Mouse (Mus musculus) c-Kit-positive CD71-negative TER-119-negative erythroid progenitor cells, embryonic 14.5 days (primary cell): ENCODE results near the gene Arv1.

Experiments used
- DNase-seq: peaks from one replicate; pipeline ENCODE4 v3.0.0-alpha.2; 2013; ENCODE audit warnings: low read depth

Gene Arv1

DNA sequence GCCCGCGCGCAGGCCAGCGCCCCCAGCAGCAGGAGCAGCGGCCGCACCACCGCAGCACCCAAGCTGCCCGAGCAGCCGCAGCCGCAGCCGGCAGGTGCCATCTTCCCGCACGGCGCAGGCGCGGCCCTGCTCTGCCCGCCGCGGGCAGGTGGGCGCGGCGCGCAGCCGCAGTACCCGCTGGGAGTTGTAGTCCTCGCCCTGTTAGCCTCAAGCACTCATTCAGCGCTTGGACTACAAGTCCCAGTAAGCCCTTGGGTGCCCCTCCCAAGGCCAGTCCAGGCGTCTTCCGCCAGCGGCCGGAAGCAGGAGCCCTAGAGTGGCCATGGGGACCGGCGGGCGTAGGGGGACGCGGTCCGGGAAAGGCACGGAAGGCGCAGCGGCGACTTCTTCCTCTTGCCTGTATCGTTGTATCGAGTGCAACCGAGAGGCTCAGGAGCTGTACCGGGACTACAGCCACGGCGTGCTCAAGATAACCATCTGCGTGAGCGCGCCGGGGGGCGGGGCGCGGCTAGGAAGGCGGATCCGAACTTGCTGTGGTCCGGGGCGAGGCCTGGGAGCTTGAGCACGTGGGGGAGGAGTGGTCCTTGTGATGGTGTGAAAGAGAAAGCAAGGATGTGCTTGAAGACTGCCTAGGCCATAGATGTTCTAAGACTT is at the start of gene Arv1, which contains the start of gene Ttc13:
Gene Arv1, plus strand, starts transcription at position 278 of the 654 bp plus-strand sequence.
Gene Ttc13, minus strand, starts transcription at position 122 of the 654 bp plus-strand sequence.
- peak; percentile 82 for DNase-seq

DNA sequence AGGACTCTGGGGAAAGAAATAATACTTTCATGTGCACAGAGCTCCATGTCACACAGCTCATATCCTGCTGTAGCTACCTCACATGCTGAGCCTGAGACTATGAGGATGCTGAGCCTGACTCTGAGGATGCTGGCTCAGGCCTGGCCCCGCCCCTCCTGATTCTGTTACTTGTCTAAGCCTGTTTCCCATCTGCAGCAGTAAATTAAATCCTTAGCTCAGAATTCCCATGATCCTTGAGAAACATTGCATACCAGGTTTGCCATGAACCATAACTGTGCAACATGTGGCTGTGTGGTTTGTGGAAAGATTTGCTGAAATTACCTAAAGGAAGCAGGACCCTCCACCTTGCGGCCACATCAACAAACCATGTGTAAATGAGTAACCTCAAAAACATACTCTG is 49.6 kb upstream of the Arv1 start:
- DNase-seq: no peak

DNA sequence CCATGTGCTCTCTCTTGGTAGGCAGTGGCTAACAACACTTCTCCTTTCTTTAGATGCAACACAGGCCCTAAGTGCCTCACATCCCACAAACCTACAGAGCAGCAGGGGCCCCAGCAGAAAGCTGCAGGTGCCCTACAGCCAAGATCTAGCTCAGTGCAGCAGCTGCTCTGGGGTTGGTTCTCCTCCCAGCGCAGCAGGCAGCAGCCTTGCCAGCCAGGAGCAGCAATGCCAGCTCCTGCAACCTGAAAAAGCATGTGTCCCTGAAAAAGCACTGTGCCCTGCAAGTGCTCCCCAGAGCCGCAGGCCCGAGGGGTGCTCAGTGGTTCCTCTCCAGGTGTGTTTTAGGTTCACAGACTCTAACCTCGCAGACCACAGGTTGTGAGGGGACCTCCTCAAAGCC is 45.3 kb upstream of the Arv1 start:
- DNase-seq: no peak

DNA sequence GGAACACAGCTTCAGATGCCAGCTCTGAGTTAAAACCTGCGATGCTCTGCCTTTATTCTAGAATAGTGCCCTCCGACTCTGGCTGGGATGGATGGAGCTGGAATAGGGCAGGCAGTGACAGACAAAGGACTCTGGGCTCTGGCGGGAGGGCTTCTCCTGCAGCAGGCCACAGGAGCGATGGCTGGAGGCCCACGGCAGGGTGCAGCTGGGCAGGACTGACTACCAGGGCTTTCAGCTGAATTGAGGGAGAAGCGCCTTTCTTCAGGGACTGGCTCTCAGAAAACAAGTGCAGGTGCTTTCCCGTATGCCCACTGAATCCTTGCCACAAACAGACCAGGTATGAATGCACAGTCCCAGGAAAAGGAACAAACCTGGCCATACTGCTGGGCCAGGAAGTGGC is 44.9 kb upstream of the Arv1 start:
- DNase-seq: no peak

DNA sequence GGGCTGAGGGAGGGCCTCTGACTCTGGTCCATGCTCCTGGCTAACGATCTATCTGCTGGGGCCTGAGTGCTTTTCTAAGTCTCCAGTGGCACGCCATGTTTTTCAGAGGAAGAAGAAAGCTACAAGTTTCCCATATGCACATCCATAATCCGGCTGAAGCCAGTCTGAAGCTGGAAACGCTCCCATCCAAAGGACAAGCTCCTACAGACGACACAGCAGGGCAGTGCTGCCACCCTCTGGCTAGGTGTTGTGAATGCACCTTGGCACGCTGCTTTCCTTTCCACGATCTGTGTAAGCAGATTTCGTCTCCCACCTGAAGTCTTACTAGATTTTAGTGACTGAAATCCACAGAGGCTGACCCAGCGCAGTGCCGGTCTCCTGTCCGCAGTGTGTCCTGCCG is 44.5 kb upstream of the Arv1 start:
- no peak for DNase-seq

DNA sequence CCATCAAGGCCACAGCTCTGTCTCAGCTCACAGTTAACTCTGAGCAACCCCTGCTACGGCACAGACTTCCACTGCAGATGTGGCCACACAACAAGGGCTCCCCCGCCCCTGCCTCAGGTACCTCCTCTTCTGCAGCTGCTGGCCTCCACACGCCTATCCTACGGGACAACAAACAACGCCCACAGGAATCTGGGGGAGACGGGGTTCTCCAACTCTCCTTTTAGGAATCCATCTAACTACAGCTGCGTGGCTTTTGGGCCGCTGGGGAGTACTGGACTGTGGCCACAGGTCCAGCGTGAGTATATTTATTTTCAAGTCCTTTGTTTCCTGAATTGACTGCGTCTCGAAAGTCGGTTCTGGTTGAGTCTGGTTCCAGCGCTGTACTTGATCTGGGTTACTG is 43.7 kb upstream of the Arv1 start:
- DNase-seq: no peak

DNA sequence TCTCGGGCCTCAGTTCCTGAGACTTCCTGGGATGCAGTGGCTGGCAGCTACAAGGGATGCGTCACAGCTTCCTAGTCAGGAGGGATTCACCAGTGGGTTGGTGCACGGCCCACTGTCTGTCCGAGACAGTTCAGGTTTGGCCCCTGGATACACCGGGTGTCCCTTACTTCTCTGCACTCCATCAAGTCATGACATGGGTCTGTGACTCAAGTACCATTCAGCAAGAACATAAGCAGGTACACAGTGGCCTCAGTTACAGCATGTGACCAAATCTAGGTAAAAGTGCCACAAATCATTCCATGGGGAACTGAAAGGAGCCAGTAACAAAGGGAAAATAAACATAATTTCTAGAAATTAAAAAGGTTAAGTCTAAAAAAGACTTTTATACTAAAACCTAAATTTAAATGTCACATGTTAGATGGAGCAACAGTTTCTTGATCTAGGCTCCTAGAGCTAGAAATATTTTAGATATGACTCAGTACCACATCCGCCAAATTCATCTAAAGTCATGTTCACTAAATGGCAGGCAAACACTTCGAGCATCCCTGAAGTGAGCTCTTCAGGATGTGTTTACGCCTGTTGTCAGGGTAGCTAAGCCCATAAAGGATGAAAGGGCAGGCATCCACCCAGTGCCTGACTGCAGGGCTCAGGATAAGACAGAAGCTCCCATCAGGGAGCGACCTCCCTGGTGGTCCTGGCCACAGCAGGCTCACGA is 40.7 kb upstream of the Arv1 start:
- DNase-seq: no peak

DNA sequence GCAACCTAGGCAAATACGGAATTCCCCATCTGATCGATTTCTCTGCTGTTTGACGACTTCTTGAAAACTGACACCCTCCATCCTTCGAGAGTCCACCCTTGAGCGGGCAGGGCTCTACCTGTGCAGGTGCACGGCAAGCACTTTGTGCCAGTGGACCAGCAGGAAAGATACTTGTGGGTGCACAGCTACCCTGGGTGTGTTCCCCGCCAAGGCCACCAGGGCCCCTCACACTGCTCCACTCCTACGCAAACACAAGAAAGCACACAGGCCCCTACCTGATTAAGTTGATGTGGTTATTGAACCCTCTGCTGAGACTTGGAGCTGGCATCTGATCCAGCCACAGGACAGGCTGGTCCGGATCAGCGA is 40.2 kb upstream of the Arv1 start:
- DNase-seq: no peak

DNA sequence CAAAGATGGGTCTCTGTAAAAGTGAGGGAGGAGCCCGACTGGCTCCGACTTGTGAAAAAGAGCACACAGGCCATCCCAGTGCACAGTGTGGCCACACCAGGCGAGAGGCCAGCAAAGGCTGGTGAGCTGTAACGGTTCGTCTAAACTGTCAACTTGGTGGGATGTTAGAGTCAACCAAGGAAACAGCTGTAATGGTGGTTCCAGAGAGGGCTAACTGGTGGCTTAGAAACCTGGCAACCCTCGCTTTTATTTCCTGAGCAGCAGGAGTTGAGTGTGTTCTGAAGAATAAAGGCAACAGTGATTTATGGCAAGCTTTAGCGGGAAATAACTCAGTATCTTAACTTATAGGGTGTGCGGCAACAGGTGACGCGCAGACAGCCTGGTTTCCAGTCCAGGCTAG is 39.7 kb upstream of the Arv1 start:
- no peak for DNase-seq

DNA sequence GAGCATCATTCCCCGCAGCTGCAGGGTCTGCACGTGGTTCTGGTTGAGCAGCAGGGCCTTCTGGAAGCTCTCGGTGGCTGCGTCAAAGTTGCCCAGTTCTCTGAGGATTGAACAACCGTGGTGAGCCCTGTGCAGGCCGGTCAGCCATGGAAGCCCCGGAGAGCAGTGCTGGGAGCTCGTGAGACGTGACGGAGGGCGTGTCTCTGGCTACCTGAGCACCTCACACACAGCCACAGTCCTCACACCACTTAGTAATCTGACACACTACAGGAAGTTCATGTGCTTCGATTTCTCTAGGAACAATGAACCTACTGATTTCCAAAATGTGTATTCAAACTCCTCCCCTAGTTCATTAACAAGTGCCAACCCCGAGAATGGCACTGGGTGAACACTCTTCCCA is 33.0 kb upstream of the Arv1 start:
- no peak for DNase-seq

DNA sequence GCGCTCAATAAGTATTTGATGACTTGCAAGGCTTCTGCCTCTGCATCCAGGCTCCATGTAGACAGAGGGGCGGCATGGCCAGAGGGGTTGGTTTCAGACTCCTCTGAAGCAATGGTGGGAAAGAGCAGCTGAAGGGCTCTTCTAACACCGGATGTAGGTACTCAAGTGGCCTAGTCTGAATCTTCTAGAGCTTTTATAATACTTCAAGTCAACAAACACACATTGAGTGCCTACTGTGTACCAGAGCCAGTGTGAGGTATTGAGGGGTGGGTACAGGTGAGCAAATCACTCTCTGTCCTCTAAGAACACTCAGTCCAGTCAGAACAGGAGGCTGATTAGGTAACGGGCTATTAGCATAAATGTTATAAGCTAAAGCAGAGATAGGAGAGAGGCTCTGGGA is 30.2 kb upstream of the Arv1 start:
- no peak for DNase-seq

DNA sequence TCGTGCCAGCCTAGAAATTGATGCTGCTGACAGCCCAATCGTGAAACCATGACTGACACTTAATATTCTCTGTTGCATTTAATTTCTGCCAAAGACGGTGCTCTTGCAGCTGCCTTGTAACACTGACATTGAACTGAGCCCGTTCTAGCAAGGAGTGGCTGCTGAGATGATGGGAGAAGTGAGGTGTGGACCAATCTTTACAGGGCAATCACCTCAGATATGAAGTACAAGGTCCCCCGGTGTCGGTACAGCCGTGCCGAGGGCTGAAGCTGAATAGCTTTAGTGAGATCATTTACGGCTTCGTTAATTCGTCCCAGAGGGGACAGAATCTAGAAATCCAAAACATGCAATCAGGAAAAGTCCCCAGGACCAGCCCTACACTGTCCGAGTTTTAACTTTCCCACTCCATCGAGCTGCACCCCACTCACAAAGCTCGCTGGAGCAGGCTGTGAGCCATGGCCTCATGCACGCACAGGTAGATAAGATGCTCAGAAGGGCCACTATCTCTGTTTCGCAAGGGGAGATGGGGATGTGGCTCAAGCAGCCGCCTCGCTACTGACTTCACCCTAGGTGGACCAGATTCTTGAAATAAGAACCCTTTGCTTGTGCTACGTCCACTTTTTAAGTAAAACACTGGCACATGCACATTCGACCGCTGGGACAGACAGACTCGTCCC is 26.4 kb upstream of the Arv1 start:
- no peak for DNase-seq

DNA sequence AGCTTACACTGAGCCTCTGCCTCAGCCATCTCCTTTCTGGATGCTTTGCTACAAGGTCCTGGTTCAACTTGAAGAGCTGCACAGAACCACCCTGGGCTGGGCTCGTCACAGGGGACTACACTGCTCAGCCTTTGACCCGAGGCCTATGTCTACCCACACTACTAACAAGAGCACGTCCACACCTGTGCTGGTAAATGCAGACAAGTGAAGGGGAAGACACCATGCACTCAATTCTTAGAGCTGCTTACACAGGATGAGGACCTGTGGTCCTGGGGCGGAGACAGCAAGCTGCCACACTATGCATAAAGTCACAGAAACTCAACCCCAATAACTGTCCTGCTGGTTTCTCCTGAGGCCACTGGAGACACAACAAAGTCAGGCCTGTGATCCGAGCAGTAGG is 21.7 kb upstream of the Arv1 start:
- no peak for DNase-seq

DNA sequence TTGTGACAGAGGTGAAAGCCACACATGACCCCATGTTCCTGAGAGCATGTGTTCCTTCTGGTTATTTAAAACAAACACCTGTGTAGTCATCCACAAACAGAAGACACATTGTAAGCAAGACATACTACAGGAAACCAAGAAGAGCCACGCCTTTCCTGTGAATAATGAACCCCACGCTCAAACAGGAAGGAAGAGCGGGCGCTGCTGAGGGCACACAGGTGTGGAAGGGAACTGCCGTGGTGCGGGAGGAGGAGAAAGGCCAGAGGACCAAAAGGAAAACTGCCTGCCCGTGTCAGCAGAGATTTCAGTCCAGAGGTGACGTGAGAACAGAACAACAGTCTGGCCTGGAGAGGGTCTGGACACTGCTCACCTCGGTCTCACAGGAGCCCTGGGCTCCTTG is 20.9 kb upstream of the Arv1 start:
- DNase-seq: no peak

DNA sequence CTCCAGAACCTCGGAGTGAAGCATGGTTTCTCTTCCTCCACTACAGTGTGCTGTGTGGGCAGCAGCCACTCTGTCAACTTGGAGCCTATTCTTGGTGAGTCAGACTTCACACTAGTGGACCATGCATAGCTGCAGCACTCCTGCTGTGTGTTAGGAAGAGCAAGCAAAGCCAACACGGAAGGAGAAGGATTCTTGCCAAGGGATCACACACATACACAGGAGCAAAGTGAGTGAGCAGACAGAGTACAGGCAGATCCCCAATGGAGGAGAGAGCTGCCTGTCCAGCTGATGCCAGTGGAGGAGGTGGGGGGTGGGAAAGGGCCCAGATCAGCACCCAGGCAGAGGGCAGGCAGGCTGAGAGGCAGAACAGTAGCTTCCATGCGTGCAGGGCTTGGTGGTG is 19.8 kb upstream of the Arv1 start:
- no peak for DNase-seq

DNA sequence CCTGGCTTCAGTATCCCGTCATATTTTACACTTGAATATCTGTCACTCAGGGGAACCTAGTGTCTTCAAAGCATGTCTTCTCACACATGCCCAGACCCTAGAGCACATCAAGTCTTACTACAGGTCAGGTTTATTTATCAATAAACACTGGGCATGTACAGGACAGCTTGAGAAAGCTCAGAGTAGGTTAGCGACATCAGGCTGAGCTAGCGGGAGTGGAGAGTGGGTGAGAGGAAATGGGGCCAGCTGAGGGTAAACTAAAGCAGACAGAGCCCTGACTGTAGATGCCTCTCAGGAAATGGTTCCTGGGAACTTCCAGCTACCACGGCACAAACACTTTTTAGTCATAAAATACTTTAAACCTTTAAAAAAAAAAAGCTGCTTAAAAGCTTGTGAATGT is 18.4 kb upstream of the Arv1 start:
- DNase-seq: no peak

DNA sequence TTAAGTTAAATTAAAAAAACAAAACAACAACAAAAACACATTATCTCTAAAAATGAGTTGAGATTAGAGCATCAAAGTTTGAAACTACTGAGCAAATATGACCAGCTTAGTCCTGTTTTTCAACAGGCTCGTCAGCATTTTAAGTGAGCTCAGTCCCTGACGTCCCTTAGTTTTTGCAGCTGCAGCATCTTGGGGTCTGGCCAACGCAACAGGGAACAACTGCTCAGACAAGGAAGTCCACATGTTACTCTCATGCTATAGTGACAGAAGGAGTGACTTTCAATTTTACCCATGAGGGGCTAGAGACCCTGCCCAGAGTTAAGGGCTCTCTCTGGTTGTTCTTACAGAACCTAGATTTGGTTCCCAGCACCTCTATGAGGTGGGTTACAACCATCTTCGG is 17.6 kb upstream of the Arv1 start:
- no peak for DNase-seq

DNA sequence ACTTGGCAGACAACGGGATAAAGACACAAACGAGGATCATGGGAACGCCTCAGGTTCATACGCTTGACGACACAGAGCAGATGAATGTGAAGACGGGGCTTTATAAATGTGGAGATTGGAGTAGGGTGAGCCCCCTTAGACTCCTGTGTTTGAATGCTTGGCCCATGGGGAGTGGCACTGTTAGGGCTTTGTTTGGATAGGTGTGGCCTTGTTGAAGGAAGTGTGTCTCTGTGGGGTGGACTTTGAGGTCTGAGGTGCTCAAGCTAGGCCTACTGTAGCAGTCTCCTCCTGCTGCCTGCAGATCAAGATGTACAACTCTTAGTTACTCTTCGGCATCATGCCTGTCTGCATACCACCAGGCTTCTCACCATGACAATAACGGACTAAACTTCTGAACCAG is 16.1 kb upstream of the Arv1 start:
- no peak for DNase-seq

DNA sequence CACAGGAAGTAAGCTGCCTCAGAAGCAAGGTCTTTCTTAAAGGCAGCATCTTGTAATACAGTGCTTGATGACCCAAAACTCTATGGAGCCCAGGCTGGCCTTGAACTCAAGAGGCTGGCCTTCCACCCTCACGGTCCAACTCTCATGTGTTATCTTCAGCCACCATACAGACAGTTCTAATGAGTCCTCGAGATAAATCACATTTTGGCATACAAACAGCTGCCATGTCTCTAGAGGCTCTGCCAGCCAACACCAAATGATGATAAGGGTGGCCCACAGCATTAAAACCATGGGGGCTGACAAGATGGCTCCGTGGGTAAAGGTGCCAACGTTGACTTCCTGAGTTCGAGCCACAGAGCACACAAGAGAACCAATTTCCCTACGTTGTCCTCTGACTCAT is 8.7 kb upstream of the Arv1 start:
- DNase-seq: no peak

DNA sequence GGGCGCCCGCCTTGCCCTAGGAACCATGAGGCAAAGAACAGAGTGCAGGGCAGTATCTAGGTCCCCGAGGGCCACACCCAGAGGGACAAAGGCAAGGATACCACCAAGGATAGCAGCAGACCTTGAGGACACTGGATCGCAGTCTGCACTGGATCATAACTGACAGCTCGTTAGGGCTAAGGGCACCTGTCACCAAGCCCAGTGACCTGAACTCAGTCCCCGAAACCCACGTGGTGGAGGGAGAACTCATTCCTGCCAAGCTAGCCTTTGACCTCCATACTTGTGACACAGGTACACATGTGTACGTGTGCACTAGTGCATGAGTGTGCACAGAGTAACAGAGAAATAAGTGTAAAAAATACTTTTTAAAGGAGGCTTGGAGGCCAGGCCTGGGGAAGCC is 6.2 kb upstream of the Arv1 start:
- no peak for DNase-seq

DNA sequence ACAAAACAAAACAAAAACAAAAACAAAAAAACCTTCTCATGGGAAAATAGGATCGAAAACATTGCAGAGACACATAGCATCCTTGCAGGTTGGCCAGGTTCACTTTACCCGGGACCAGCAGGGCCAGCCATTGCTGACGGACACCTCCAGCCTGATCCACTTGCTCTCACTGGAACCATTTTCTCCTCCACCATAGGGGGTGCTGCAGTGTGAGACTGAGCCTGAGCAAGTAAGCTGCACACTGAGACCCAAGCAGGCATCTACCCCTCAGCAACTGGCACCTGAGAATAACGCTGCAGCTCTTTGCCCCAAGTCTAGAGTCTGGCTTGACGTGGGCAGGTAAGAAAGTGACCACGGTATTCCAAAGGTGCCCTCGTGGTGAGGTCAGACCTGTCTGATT is 1.8 kb upstream of the Arv1 start:
- no peak for DNase-seq

DNA sequence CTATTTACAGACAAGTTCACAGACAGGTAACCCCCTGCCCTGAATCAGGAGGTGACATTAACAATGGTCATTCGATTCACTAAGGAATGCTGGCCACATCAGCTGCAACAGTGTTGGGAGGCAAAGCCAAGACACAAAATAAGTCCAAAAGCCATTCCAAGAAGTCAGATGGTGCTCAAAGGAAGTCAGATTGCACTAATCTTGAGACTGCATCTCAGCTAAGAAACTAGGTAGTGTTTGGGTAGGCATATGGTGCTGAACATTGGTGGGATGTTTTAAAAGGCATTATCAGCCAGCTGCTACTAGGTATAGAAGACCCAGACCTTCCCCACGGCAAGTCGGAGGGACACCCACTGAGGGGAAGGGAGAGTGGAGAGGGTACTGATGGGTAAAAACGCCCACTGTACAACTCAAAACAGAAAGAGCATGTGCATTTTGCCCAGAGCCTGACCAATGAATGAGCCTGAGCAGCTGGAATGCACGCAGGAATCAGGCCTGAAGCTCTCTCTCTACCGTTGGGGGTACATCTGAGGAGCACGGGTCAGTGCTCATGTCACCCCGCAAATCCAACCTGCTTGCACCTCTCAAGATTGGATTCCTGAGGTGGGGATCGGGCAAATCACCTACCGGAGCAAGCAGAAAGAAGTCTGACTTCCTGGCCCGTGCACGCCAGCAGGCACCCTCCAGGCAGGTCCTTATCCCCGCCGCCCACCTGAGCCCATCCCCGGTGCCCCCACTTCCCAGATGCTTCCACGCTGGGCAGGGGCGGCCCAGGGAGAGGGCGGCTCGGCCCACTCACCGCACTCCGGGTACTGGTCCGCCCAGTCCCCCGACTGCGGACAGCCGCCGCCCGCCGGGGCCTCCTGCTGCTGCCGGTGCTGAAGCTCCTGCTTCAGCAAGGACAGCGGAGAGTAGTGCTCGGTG is 739 bp upstream of the Arv1 start:
- no peak for DNase-seq

DNA sequence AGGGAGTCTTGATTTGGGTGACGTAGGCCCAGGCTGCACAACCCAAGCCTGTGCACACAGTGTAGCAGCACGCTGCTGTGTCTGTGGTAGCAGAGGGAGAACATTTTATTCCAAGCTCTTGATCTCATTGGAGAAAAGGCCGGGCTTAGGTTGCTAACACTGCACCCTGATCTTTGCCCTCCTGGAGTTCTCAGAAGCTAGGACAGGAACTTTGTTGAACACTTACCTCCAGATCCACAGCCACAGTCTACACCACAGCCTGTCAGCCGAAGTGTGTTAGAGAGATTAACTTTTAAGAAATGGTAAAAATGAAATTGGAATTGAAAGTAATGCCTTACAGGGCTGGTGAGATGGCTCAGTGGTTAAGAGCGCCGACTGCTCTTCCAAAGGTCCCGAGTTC is 2.4 kb downstream of the Arv1 start:
- DNase-seq: no peak
